Mouse (Mus musculus) cerebellum, adult 2 months (tissue): ENCODE measurements around the gene Gga2.

Experiments
- CTCF ChIP-seq: fragments of 200-500 bp; IDR thresholded peaks from 2 replicates; pipeline ENCODE4 v1.5.1; 2011; ENCODE audit warnings: low read depth, mild to moderate bottlenecking, control low read depth, low read length, moderate library complexity, borderline replicate concordance; ENCODE audit not compliant: insufficient read depth
- POLR2A ChIP-seq: fragments of 200-500 bp; IDR thresholded peaks from 2 replicates; pipeline ENCODE4 v1.6.1; 2011; ENCODE audit warnings: low read length, control low read depth, borderline replicate concordance; ENCODE audit not compliant: insufficient read depth

DNA sequence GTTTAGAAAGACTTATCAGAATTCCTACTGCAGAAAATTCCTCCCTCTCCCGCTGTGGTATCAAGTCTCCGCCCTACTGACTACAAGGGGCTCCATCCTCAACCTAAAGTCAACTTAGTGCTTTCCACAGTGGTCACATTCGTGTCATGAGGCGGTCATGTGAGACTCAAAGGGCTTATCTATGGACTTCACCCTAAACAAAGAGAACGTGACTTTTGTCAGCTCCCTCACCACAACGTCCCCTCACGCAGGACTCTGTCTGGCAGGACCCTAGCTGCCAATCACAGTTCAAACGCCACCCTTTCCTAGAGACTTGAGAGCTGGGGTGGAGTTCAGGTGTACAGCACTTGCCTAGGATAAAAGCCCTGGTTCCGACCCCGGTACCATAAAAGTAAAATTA is 8.1 kb downstream of the Gga2 start:
- no peak for TF ChIP-seq POLR2A
- no peak for TF ChIP-seq CTCF
